Comparison of ENCODE assay signal across 7 mouse cellular contexts in the genomic region with DNA sequence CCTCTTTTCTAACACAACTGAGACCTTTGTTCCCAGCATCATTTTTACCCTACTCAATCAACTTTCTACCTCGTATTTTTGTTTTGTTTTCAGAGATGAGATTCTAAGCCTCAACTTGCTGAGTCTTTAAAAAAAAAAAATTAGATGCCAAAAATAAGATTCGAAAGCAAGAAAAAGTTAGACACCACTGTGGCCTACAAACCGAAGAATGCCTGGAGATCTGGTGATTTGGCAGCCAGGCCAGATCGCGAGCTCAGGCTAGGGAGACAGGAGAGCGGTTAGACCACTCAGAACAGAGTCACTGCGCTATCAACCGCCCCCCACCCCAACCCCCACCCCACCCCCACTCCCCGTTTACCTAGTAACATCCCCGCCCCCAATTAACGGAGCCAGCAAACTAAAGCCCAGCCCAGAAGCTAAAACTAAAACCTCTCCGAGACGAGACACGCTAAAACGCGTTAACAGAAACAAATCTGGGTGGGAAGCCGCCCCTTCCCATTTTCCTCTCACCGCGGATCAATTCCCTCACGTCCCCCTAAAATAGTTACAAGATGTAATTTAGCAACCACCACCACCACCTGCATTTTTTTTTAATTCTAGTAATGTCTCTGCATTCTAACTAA. TPM values are rescaled to one million over a fixed set of nuclear protein-coding genes. Genes with fewer than 3 reads are reported as not detected.
DNase-seq lines count a peak whose midpoint lies in the region; ATAC-seq and TF ChIP-seq lines count a peak whose summit lies in the region.

No protein-coding gene starts in this region.

- WGBS in lung, adult 2 months, result 3% methylated on average over 20 of the region's 20 CpGs
- 3% methylated on average over 20 of the region's 20 CpGs for whole genome bisulfite sequencing in bone marrow, adult 2 months
- 6% methylated on average over 20 of the region's 20 CpGs for WGBS in heart, embryonic 15.5 days
- WGBS in liver, embryonic 15.5 days (ENCODE audit: insufficient replicate concordance), result 4% methylated on average over 20 of the region's 20 CpGs

- no peak overlapping the region for H3K27ac ChIP-seq in bone marrow, adult 2 months (ENCODE audit: control insufficient read depth, insufficient read depth, low read depth, low read length, poor library complexity)
- peak overlapping the region; percentile 99 for H3K27ac ChIP-seq in heart, embryonic 15.5 days
- H3K27ac ChIP-seq in liver, embryonic 15.5 days (replicated peaks), result peak overlapping the region; percentile 94

- no peak for TF ChIP-seq CTCF in lung, adult 2 months (IDR thresholded peaks at IDR 0.05; ENCODE audit: insufficient read depth, low read length)
- no peak for TF ChIP-seq CTCF in bone marrow, adult 2 months (IDR thresholded peaks at IDR 0.05; ENCODE audit: control insufficient read depth, insufficient read depth, low read length)

- no peaks in the 10 kb centered on the region for H3K9me3 ChIP-seq in heart, embryonic 15.5 days (replicated peaks)
- no peaks in the 10 kb centered on the region for H3K9me3 ChIP-seq in liver, embryonic 15.5 days (replicated peaks)

- peak overlapping the region; percentile 80 for H3K4me2 ChIP-seq in heart, embryonic 15.5 days
- H3K4me2 ChIP-seq in liver, embryonic 15.5 days, result peak overlapping the region; percentile 81

- H3K4me3 ChIP-seq in lung, adult 2 months (replicated peaks; ENCODE audit: extremely low read depth, low read depth, low read length), result peak overlapping the region; percentile 29
- H3K4me3 ChIP-seq in bone marrow, adult 2 months (replicated peaks; ENCODE audit: control insufficient read depth, low read depth, low read length), result peak overlapping the region; percentile 30
- peak overlapping the region; percentile 98 for H3K4me3 ChIP-seq in heart, embryonic 15.5 days
- H3K4me3 ChIP-seq in liver, embryonic 15.5 days (replicated peaks), result peak overlapping the region; percentile 98

- H3K36me3 ChIP-seq in heart, embryonic 15.5 days, result peaks cover 9% of the 10 kb centered on the region; the same call in 1 of the 2 replicates
- peaks cover 3% of the 10 kb centered on the region for H3K36me3 ChIP-seq in liver, embryonic 15.5 days (replicated peaks)

- no peak for ATAC-seq in heart, embryonic 15.5 days (replicated peaks; ENCODE audit: insufficient number of reproducible peaks, insufficient read depth, low FRiP score, low read depth)
- ATAC-seq in liver, embryonic 15.5 days (ENCODE audit: insufficient read depth), result no peak

- no peak for TF ChIP-seq POLR2A in lung, adult 2 months (IDR thresholded peaks at IDR 0.05; ENCODE audit: borderline replicate concordance, extremely low read depth, low read depth, low read length)
- no peak for TF ChIP-seq POLR2A in bone marrow, adult 2 months (IDR thresholded peaks at IDR 0.05; ENCODE audit: borderline replicate concordance, control insufficient read depth, low read depth, low read length)

- DNase-seq in lung, adult 2 months, result no peak
- no peak for DNase-seq in lung, adult 18-20 months
- DNase-seq in ovary, postnatal 36 days (ENCODE audit: low spot score), result no peak
- DNase-seq in frontal cortex, postnatal 10 days (ENCODE audit: low spot score in 2 of 2), result no peak

- no peaks in the 10 kb centered on the region; the same call in 1 of the 2 replicates for H3K4me1 ChIP-seq in lung, adult 2 months (ENCODE audit: control insufficient read depth, insufficient read depth, low read length)
- no peaks in the 10 kb centered on the region for H3K4me1 ChIP-seq in bone marrow, adult 2 months (ENCODE audit: control insufficient read depth, insufficient read depth, low read length)
- H3K4me1 ChIP-seq in heart, embryonic 15.5 days (replicated peaks), result peaks cover 19% of the 10 kb centered on the region
- peaks cover 31% of the 10 kb centered on the region for H3K4me1 ChIP-seq in liver, embryonic 15.5 days (replicated peaks)

- no peaks in the 10 kb centered on the region for H3K27me3 ChIP-seq in heart, embryonic 15.5 days
- H3K27me3 ChIP-seq in liver, embryonic 15.5 days, result no peaks in the 10 kb centered on the region

- H3K9ac ChIP-seq in heart, embryonic 15.5 days, result peak overlapping the region; percentile 99
- peak overlapping the region; percentile 97 for H3K9ac ChIP-seq in liver, embryonic 15.5 days

RNA-seq across cellular contexts. Expression of a gene that starts 2.0 kb away (rescaled TPM):
- polyA plus RNA-seq in lung, adult 2 months (2012; rRNA removed), result 7.7 and 7.9 TPM in 2 replicates
- polyA plus RNA-seq in bone marrow, adult 2 months (2011; ENCODE audit: insufficient read depth, insufficient read length, low replicate concordance, missing spikeins), result 1.7 and 5.5 TPM in 2 replicates
- polyA plus RNA-seq in heart, embryonic 15.5 days (2015; fragmentation: Nextera tagmentation; extraction: Ambion mirVana), result 6.8 and 7.3 TPM in 2 replicates
- polyA plus RNA-seq in liver, embryonic 15.5 days (2015; fragmentation: Nextera tagmentation; extraction: Ambion mirVana), result 5.9 and 7.3 TPM in 2 replicates

RNA-seq across cellular contexts. Expression of a gene that starts 2.7 kb away (rescaled TPM):
- polyA plus RNA-seq in lung, adult 2 months (2012; rRNA removed), result 15.1 and 31.0 TPM in 2 replicates
- 60.4 and 130 TPM in 2 replicates for polyA plus RNA-seq in bone marrow, adult 2 months (2011; ENCODE audit: insufficient read depth, insufficient read length, low replicate concordance, missing spikeins)
- polyA plus RNA-seq in heart, embryonic 15.5 days (2015; fragmentation: Nextera tagmentation; extraction: Ambion mirVana), result 43.4 and 51.0 TPM in 2 replicates
- polyA plus RNA-seq in liver, embryonic 15.5 days (2015; fragmentation: Nextera tagmentation; extraction: Ambion mirVana), result 27.5 and 29.5 TPM in 2 replicates

Comparison
In these comparisons a context has a peak if more than half of its experiments do, and no peak if none do; other contexts are left out.
1. H3K4me3 ChIP-seq: peak in every context shown above with its lines; median percentile 98 in heart, embryonic 15.5 days; 98 in liver, embryonic 15.5 days; 30 in bone marrow, adult 2 months; 29 in lung, adult 2 months.